Mouse (Mus musculus) CD4-positive helper T cell, adult 2 months (primary cell): ENCODE data around the gene Ubqln1.

ENCODE experiments used
- DNase-seq: peaks from one replicate; pipeline ENCODE4 v3.0.0-alpha.2; 2012; ENCODE audit warnings: low read depth, missing footprints, low spot score

Ubqln1 gene

GRCm38 (mm10) chr13:58215592-58216341 lies at the start of gene Ubqln1:
Ubqln1 (minus strand) TSS chr13:58215653.
- DNase-seq: peak; percentile 91

GRCm38 (mm10) chr13:58263546-58263945 lies 48.1 kb upstream of the Ubqln1 start:
- DNase-seq: no peak

DNA sequence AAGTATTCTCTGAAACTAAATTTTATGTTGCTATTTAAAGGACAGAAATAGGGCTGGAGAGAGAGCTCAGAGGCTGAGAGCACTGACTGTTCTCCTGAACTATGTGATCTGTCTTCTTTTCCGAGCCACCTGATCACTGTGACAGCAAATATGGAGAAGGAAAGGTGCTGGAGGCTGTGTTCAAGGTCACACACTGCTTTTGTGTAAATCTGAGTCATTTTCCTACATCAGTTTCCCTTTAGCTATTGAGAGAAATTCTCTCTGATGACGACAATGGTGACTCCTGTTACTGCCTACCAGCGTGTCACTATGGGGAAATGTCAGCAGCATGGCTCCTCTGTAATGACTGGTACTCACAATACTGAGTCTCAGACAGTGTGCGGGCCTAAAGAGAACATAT lies 46.2 kb upstream of the Ubqln1 start:
- no peak for DNase-seq

GRCm38 (mm10) chr13:58253268-58253667 lies 37.8 kb upstream of the Ubqln1 start:
- no peak for DNase-seq

DNA sequence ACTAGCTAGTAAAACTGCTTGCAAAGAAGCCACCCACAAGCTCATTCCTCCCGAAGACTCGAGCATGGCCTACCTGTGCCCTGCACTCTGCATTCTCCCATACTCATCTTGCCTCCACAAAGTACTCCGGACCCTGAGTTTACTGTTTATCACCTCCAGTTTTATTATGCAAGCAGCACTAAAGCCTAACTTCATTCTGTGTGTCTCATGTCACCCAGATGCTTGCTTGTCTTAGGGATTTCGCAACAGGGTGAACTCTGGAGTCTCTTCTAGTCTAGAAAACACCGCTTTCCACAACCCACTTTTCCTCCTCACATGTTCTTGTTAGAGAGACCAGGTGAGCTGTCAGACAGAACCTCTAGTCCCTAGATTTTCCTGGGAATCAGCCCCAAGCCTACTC lies 33.5 kb upstream of the Ubqln1 start:
- no peak for DNase-seq

- DNase-seq: no peak
Measured at GRCm38 (mm10) chr13:58236536-58236935, 21.1 kb upstream of the Ubqln1 start.

DNA sequence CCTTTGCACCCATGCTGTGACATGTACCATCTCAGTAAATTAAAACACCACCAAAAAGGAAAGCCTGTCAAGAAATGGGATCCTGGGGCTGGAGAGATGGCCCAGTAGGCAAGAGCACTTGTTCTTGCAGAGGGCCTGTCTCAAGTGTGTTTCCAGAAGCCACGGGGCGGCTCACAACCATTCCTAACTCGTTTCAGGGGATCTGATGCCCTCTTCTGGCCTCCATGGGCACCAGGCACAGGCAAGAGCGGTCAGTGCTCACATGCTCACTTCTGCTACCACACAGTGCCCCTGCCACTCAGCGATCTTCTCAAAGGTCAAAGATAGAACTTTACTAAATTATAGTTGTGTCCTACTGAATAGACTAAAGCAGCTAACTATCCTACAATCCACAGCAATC lies 17.2 kb upstream of the Ubqln1 start:
- peak; percentile 51 for DNase-seq

DNA sequence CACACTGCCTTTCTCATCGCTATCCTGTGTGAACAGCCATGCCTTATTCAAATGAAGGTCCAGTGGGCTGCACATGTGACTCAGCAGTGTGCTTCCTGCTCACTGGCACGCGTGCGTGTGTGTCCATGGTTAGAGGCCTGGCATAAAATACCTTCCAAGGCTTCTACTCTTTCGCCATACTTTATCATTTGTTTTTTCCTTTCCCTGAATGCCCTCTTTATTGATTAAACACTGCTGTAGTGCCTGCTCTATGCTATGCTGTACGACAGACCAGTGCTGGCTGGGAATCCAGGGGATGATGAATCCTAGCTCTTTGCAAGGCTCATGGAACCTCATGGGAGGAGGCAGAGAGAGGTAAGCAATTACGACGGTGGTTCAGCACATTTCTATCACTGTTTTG lies 16.6 kb upstream of the Ubqln1 start:
- DNase-seq: no peak

- DNase-seq: no peak
Measured at GRCm38 (mm10) chr13:58228624-58229023, 13.2 kb upstream of the Ubqln1 start.

GRCm38 (mm10) chr13:58225694-58226093 lies 10.2 kb upstream of the Ubqln1 start:
- DNase-seq: no peak

DNA sequence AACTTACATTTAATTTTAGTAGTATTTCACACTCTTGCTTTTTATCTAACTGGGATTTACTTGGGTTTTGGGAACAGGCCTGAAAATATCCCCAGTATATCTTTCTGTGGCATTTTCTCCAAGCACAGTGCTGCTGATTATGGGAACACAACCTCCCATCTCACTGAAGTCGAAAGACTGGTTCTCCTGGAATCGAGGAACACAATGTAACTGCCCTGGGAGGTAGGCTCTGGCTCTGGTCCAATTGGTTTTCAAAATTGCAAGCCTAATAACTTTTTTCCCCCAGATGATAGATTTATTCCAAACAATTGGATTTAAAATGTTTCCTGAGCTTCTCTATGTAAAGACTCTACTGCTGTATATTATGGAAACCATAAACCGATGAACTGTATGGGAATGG lies 4.8 kb upstream of the Ubqln1 start:
- no peak for DNase-seq

DNA sequence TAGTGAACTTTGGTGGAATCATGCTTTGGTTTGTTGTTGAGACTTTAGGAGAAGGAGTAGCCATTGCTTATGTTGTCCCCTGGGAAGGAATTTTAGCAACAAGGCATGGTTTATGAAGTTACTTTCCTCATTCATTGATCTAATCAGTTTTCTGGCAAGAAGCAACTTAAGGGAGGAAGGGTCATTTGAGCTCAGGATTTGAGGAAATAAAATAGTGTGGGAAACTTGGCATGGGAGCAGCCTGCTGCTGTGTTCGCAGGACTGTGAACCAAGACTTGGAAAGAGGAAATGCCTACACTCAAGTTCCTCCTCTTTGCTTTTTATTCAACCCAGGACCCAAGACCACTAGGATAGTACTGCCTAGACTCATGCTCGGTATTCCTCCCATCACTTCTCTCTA lies 2.1 kb upstream of the Ubqln1 start:
- no peak for DNase-seq

GRCm38 (mm10) chr13:58216395-58216794 lies 942 bp upstream of the Ubqln1 start:
- no peak for DNase-seq

GRCm38 (mm10) chr13:58215253-58215591 lies 231 bp downstream of the Ubqln1 start:
- DNase-seq: no peak

DNA sequence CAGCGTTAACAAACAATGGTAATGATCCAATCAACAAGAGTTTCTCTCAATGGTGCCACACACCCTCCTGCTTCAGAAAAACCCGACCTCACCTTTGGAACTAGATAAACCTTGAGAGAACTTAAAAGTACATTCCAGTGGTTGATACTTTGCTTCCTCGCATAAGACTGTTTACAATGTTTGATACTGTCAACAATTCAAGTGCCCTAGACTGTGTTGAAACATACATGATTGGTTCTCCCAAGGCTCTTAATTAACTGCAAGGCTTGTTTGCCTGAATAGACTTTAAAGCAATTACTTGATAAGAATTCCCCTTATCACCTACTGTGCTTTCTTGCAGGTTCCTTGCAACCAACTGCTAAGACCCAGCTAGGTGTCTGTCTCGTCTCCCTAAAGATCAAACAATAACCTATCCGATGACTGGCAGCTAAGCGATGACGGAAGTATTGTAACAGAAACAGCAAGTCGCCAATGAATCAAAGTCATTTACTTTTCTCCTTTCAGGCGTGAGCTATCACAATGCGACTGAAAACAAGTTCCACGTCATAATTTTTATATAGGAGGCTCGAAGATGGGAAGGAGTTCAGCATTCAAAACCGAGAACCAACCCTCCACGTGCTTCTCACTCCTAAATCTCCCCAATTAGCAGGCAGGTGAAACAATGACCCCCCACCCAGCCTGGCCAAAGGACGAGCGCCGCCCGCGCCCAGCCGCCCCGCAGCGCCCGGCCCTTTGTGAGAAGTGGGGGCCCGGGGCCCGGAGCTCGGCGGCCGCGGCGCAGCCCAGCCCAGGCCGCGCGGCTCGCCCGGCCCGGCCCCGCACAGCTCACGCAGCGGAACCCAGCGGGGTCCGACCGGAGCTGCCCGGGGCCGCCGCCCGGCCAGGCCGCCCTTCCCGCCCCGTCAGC lies 854 bp downstream of the Ubqln1 start:
- peak; percentile 79 for DNase-seq

- DNase-seq: peak; percentile 32
Measured at GRCm38 (mm10) chr13:58213801-58214200, 1.7 kb downstream of the Ubqln1 start.

- no peak for DNase-seq
Measured at GRCm38 (mm10) chr13:58212530-58212929, 2.9 kb downstream of the Ubqln1 start.

GRCm38 (mm10) chr13:58210441-58210840 lies 5.0 kb downstream of the Ubqln1 start:
- DNase-seq: no peak

GRCm38 (mm10) chr13:58206084-58206483 lies 9.4 kb downstream of the Ubqln1 start:
- DNase-seq: no peak

- no peak for DNase-seq
Measured at GRCm38 (mm10) chr13:58204986-58205385, 10.5 kb downstream of the Ubqln1 start.

DNA sequence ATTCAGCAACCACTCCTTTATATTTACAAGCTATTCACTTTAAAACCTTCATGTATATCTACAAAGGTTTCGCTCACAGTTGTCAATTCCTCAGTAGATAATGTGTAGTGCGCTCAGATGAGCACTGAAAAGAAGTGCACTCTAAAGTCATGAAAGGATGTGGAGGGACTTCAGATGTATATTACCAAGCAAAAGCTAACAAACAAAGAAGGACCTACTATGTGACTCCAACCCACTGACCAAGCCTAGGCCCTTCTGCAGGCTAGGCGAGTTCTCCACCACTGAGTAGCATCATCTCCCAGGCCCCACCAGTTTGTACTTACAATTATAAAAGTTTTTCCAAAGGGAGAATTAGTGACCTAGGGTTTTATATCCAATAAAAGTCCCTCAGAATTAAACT lies 11.3 kb downstream of the Ubqln1 start:
- no peak for DNase-seq

DNA sequence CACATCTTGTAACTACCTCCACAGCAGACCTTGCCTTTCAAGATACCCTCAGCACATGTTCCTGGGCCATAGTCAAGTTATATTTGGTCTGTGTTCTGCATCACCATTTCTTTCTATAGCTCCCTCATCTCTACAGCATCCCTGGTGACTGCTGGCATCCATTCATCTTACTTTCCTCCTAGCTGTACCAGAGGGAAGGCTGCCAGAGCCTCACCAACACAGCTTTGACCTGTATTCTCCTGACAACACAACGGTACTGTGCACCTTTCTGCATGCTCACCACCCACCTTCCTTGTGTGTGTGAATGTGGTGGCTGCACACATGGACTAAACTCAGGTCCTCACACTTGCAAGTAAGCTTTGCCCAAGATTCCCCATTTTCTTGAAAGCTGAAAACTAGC lies 12.6 kb downstream of the Ubqln1 start:
- no peak for DNase-seq

GRCm38 (mm10) chr13:58201908-58202307 lies 13.5 kb downstream of the Ubqln1 start:
- no peak for DNase-seq
